Mouse (Mus musculus) splenic B cell, adult 2 months (primary cell): ENCODE measurements around the gene Lingo1.

Experiments used
- DNase-seq: peaks from one replicate; pipeline ENCODE4 v3.0.0-alpha.2; 2011; ENCODE audit warnings: low read depth, low spot score
- H3K27me3 ChIP-seq: 2 replicates; pipeline ENCODE4 v1.6.1; 2012; ENCODE audit warnings: mild to moderate bottlenecking, low read length, moderate library complexity, mixed read lengths; ENCODE audit not compliant: control insufficient read depth, poor library complexity, insufficient read depth, severe bottlenecking
- H3K36me3 ChIP-seq: 2 replicates; pipeline ENCODE4 v1.6.1; 2012; ENCODE audit warnings: mild to moderate bottlenecking, low read length, moderate library complexity, mixed read lengths; ENCODE audit not compliant: control insufficient read depth, poor library complexity, insufficient read depth, severe bottlenecking

Gene Lingo1

GRCm38 (mm10) chr9:56755119-56755518, 41.1 kb downstream of the Lingo1 start:
- H3K27me3 ChIP-seq: no peaks in the 10 kb centered on the region
- DNase-seq: no peak
- no peaks in the 10 kb centered on the region for H3K36me3 ChIP-seq

DNA sequence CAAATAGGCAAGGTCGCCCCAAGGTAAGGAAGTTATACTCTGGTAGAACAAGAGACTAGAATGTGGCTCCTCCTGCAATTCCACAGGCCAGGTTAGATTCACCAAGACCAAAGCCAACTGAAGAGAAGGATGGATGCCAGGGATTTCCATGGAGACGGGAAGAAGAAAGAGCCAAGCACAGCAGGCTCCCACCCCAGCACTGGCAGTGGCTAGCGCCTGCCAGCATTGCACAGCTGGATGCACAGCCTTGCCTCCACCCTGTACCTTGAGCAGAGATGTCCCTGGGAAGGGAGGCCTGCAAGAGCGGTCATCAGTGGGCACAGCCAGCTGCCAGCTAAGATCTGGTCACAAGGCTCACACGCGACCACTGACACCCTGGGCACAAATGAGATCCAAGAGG, 42.9 kb downstream of the Lingo1 start:
- Histone ChIP-seq H3K36me3 (no peaks in the 10 kb centered on the region), H3K27me3 (no peaks in the 10 kb centered on the region)
- no peak for DNase-seq

GRCm38 (mm10) chr9:56748056-56748455, 48.2 kb downstream of the Lingo1 start:
- no peak for DNase-seq
- no peaks in the 10 kb centered on the region for H3K27me3 ChIP-seq
- H3K36me3 ChIP-seq: no peaks in the 10 kb centered on the region

- no peak for DNase-seq
- no peaks in the 10 kb centered on the region for H3K27me3 ChIP-seq
- no peaks in the 10 kb centered on the region for H3K36me3 ChIP-seq
Measured at GRCm38 (mm10) chr9:56746926-56747294, 49.4 kb downstream of the Lingo1 start.

DNA sequence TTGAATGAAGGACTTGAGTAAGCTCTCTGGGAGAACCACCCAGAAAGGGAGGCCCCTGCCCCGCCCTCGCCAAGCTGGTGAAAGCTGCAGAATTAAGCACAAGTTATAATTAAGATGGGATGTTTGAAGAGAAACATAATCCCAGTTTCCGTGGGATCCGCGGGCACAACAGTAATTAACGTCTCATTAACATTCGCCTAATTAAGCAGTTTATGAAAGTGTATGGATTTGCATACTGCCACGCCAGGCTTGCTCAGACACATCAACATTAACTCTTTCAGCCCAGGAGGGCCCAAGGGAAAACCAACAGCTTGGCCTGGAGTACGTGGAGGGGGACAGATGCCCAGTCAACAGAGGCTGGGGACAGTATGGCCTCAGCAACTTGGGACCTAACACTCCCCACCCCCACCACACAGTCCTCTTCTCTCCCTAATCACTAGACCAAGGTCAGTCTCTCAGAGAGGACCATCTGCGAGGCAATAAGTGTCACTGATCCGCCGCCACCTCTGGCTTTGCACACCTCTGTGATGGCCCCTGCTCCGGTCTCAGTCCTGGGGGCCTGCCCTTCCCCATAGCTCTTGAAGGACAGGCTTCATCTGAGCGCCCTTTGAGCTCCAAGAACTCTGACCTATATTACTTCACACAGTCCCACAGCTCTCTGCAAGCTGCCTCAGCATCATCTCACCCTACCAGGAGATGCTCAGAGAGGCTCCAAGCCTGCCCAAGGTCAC, 49.9 kb downstream of the Lingo1 start:
- no peaks in the 10 kb centered on the region for H3K27me3 ChIP-seq
- DNase-seq: no peak
- H3K36me3 ChIP-seq: no peaks in the 10 kb centered on the region

DNA sequence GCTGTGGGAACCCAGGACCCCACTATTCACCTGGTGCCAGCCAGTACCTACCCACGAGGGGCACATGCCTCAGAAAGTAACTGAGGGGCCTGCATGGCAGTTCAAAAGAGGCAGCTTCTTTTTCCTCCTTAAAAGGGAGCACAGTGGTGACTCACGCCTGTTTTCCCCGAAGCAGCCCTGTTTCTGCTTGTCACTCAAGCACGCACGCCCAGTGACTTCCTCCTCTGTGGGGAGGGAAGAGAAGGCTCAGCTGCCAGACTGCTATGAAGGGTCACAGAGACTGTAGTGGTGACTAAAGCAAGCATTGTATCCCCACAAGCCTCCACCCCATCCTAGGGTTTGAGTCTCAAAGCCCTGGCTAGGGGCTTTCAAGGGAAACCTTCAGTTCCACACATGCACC, 51.9 kb downstream of the Lingo1 start:
- H3K27me3 ChIP-seq: no peaks in the 10 kb centered on the region
- H3K36me3 ChIP-seq: no peaks in the 10 kb centered on the region
- no peak for DNase-seq

GRCm38 (mm10) chr9:56739181-56739737, 57.0 kb downstream of the Lingo1 start:
- Histone ChIP-seq H3K27me3 (no peaks in the 10 kb centered on the region), H3K36me3 (no peaks in the 10 kb centered on the region)
- DNase-seq: no peak

DNA sequence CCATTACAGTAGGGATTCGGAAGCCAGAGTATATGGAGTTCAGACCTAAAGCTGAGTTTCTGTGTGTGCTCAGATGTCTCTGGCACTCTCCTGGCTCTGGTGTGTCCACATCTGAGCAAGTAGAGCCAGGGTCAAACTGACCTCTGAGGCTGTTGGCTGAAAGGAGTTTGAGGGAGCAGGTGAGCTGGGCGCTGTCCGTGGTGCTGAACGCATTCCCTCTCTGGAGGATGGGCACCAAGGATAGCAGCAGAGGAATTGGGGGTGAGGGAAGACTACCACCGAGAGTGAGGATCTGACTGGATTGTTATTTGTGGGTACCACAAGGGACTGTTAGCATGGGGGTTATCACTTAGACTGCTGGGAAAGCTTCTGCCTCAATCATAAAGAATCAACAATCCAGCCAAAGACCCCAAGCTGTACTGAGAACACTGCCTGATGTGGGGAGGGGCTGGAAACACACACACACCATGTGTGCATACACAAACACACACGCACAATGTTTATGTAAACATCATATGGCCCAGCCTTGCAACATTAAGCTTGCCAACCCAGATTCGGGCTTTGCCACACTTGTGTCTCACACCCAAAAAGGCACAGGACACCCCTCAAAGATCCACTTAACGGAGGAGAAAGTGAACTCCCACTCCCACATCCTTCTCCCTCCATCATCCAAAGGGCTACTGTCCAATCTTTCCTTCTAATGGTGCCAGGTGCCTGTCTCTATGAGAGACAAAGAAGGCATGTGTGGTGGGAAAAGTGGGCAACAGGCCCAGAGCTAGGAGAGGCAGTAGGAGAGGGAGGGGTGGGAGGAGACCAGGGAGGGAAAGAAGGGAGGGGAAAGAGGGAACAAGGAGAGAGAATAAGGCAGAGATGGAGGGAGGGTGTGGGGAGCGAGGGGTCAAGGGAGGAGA, 57.8 kb downstream of the Lingo1 start:
- peak; percentile 21 for DNase-seq
- no peaks in the 10 kb centered on the region for H3K36me3 ChIP-seq
- H3K27me3 ChIP-seq: no peaks in the 10 kb centered on the region

DNA sequence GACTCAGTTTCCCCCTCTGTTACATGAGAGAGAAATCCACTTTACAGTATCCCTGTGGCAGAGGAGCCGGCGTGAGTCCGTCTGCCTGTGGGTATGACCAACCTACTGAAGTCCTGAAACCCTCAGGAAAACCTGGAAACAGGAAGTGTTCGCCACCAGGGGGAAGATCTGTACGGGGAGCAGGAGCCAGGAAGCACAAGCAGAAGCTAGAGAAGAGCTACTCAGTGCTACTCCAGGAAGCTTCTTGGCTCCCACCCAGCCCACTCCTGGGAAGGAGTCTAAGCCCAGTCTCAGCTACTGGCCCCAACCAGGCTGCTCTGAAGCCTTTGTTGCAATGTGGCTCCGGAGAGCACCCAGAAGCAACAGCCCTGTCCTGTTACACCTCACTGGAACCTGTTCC, 61.9 kb downstream of the Lingo1 start:
- no peaks in the 10 kb centered on the region for H3K27me3 ChIP-seq
- DNase-seq: no peak
- H3K36me3 ChIP-seq: no peaks in the 10 kb centered on the region

- no peaks in the 10 kb centered on the region for H3K36me3 ChIP-seq
- DNase-seq: no peak
- H3K27me3 ChIP-seq: no peaks in the 10 kb centered on the region
Measured at GRCm38 (mm10) chr9:56730997-56731396, 65.3 kb downstream of the Lingo1 start.

- no peaks in the 10 kb centered on the region for H3K36me3 ChIP-seq
- DNase-seq: no peak
- H3K27me3 ChIP-seq: no peaks in the 10 kb centered on the region
Measured at GRCm38 (mm10) chr9:56729145-56729544, 67.1 kb downstream of the Lingo1 start.

GRCm38 (mm10) chr9:56727703-56728684, 68.3 kb downstream of the Lingo1 start:
- DNase-seq: no peak

DNA sequence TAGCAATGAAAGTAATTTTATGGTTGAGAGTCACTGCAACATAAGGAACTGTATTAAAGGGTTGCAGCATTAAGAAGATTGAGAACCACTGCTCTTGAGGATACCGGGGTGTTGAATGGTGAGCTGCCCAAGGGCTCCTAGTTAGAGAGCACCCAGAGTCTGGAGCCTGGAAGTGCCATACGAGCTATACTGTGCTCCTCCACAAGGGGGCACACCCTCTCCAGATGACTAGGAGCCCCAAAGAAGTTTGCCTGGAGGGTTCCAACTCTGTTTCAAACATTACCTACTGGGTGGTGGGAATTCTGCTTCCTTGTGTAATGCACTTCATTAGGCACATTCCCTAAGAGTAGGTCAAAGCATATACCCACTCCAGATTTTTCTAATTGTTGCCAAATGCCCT, 70.5 kb downstream of the Lingo1 start:
- Histone ChIP-seq H3K27me3 (no peaks in the 10 kb centered on the region), H3K36me3 (no peaks in the 10 kb centered on the region)
- DNase-seq: peak; percentile 39

More at GRCm38 (mm10) chr9:56727703-56728684, 68.3 kb downstream of the Lingo1 start:
- Histone ChIP-seq H3K36me3 (no peaks in the 10 kb centered on the region), H3K27me3 (no peaks in the 10 kb centered on the region)

GRCm38 (mm10) chr9:56722089-56722825, 74.0 kb downstream of the Lingo1 start:
- Histone ChIP-seq H3K36me3 (no peaks in the 10 kb centered on the region; the same call in 1 of the 2 replicates), H3K27me3 (no peaks in the 10 kb centered on the region)
- DNase-seq: no peak
